Mouse (Mus musculus) hindbrain, embryonic 12.5 days (tissue): Measurements from ENCODE around the gene Gm45021. TPM values are rescaled to one million over a fixed set of nuclear protein-coding genes. Genes with fewer than 3 reads are reported as not detected.
"Not testable (repeated sequence)": the region's sequence is repeated elsewhere in the genome, so short reads cannot be mapped to it uniquely, and the experiment has no call there.

Source experiments
- ATAC-seq: fragments of 200-750 bp; cut with Nextera tagmentation; 2 replicates; pipeline ENCODE4 v1.8.0; 2017; ENCODE audit warnings: moderate TSS enrichment; ENCODE audit not compliant: low FRiP score
- H3K27ac ChIP-seq: fragments of 300-500 bp; sonication (generic); 2 replicates; pipeline ENCODE4 v1.5.1; 2016; ENCODE audit warnings: mild to moderate bottlenecking
- H3K27me3 ChIP-seq: fragments of 300-500 bp; sonication (generic); 2 replicates; pipeline ENCODE4 v1.6.1; 2016; ENCODE audit warnings: mild to moderate bottlenecking
- H3K36me3 ChIP-seq: fragments of 300-500 bp; sonication (generic); 2 replicates; pipeline ENCODE4 v1.6.1; 2016; ENCODE audit warnings: mild to moderate bottlenecking
- H3K4me1 ChIP-seq: fragments of 300-500 bp; sonication (generic); 2 replicates; pipeline ENCODE4 v1.6.1; 2016
- H3K4me2 ChIP-seq: fragments of 300-500 bp; sonication (generic); replicated peaks from 2 replicates; pipeline ENCODE4 v1.6.1; 2016; ENCODE audit warnings: mild to moderate bottlenecking
- H3K4me3 ChIP-seq: fragments of 300-500 bp; sonication (generic); 2 replicates; pipeline ENCODE4 v1.5.1; 2016; ENCODE audit warnings: mild to moderate bottlenecking
- H3K9ac ChIP-seq: fragments of 300-500 bp; sonication (generic); 2 replicates; pipeline ENCODE4 v1.6.1; 2016; ENCODE audit warnings: mild to moderate bottlenecking, moderate library complexity
- H3K9me3 ChIP-seq: fragments of 300-500 bp; sonication (generic); replicated peaks from 2 replicates; pipeline ENCODE4 v1.6.1; 2016; ENCODE audit warnings: mild to moderate bottlenecking
- WGBS: fragments of 180-500 bp; shearing (Covaris S2); methylation state at CpG from one replicate; pipeline ENCODE4 v1.1.7; 2016; 5-methylcytosine and 5-hydroxymethylcytosine counted together
- polyA plus RNA-seq: library from polyadenylated mRNA; unstranded; fragments of >200 nt; fragmentation: Nextera tagmentation; extraction: Ambion mirVana; gene quantifications from 2 replicates; pipeline ENCODE4 v1.2.1, GENCODE M21; 2016

The Gm45021 gene
- polyA plus RNA-seq, 1 experiment from 2014 or later = not detected

DNA sequence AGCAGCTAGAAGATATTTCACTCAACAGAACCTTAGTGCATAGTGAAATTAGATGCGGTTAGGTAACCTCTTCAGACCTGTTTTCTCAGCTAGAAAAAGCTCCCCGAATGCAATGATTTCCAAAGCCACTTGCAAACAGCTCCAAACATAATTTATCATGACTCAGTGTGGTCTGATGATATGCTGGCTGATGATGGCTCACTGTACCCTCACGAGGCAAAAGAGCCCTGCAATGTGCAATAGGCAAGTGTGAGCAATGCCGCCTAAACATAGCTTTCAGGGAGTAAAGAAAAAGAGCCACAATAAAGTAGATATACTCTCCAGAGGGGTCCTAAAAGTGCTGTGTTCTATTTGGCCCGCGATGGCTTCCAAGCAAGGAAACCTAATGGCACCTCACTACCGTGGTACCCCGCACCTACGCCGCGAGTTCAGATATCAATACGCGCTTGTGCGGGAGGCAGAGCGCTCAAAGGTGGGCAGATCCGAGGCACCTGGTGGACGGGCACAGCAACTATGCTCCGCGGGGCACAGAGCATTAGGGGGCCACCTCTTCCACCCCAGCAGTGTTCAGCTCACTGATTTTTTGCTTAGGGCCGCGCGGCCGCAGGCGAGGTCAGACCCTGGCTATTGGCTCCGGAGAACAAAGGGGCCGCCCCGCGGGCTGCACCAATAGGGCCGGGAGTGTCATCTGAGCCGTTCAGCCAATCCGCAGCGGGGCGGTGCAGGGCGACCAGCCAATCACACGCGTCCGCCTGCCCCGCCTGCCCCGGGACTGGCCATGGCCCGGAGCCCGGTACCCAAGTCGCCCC lies 12.1 kb downstream of the Gm45021 start, which contains the start of gene Zfp775:
TSS of gene Zfp775 (plus strand) at position 793 of the 809 bp plus-strand sequence.
- H3K4me3 ChIP-seq = peak within 1 kb of the TSS; percentile 62
- H3K4me2 ChIP-seq = peak within 1 kb of the TSS; percentile 84
- whole genome bisulfite sequencing = 5% methylated on average over 42 of the region's 42 CpGs
- H3K27ac ChIP-seq = peak within 1 kb of the TSS; percentile 85
- H3K9me3 ChIP-seq = peaks cover 15% of the 10 kb centered on the region
- peaks cover 13% of the 10 kb centered on the region for H3K4me1 ChIP-seq
- no peaks in the 10 kb centered on the region for H3K27me3 ChIP-seq
- H3K9ac ChIP-seq = peak within 1 kb of the TSS; percentile 89
- H3K36me3 ChIP-seq = peaks cover 38% of the 10 kb centered on the region
- ATAC-seq = peak; percentile 100

DNA sequence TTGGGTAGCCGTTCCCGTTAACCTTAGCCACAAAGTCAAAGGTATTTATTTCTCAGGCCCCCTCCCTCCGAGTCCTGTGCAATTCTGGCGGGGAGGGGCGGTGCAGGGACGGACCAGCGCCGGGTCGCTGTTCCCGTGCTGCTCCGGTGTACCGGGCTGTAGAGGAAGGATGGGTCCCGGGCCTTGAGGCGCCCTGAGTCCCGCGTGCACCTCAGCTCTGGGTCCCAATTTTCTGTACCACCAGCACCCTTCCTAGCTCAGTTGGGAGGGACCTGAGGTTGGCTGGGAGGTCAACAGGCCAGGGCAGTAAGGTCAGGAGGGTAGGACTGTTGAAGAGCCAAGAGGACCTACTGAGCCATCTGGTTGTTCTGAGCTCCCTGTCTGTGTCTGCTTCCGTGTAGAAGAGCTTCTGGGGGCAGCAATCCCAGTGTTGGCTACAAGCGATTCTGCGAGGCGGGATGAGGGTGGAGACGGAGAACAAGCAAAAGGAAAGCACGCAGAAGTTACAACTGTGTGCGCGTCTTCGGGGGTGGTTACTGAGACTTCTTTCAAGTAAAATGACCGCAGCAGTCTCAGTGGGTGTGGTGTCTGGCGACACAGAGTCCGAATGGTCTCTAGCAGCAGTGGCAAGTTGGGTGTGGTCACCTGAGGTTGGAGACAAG lies 12.8 kb downstream of the Gm45021 start:
- Histone ChIP-seq H3K9ac (peak overlapping the region; percentile 89), H3K36me3 (peaks cover 30% of the 10 kb centered on the region), H3K4me2 (peak overlapping the region; percentile 84), H3K27me3 (no peaks in the 10 kb centered on the region), H3K9me3 (peaks cover 8% of the 10 kb centered on the region), H3K4me1 (peaks cover 13% of the 10 kb centered on the region), H3K4me3 (peak overlapping the region; percentile 62), H3K27ac (peak overlapping the region; percentile 85)
- ATAC-seq = peak; percentile 89
- WGBS = 3% methylated on average over 28 of the region's 28 CpGs

DNA sequence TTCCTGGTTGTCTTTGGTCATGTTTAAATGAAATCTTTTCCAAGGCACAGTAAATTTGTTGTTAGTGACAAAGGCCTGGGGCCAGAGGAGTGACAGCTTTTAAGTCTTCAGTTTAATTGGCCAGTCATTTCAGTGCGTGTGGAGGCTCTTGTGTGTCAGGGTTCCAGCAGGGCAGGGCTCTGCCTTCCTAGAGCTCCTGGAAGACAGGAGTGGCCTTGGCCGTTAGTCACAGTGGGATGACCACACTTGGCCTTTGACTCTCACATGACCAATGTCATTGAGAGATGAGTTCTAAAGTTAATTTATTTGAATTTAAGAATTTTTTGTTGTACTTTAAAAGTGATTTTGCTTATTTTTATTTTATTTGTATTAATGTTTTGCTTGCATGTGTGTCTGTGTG lies 18.7 kb downstream of the Gm45021 start:
- peaks cover 13% of the 10 kb centered on the region for H3K36me3 ChIP-seq
- no peak overlapping the region for H3K27ac ChIP-seq
- no peaks in the 10 kb centered on the region for H3K27me3 ChIP-seq
- H3K9ac ChIP-seq = no peak overlapping the region
- no peak for ATAC-seq
- WGBS = 70% methylated on average over 2 of the region's 2 CpGs
- H3K9me3 ChIP-seq = no peaks in the 10 kb centered on the region
- H3K4me2 ChIP-seq = no peak overlapping the region
- 0 out of 2 replicates have a peak, but pooled peaks cover 3% of the 10 kb centered on the region for H3K4me1 ChIP-seq
- H3K4me3 ChIP-seq = no peak overlapping the region

DNA sequence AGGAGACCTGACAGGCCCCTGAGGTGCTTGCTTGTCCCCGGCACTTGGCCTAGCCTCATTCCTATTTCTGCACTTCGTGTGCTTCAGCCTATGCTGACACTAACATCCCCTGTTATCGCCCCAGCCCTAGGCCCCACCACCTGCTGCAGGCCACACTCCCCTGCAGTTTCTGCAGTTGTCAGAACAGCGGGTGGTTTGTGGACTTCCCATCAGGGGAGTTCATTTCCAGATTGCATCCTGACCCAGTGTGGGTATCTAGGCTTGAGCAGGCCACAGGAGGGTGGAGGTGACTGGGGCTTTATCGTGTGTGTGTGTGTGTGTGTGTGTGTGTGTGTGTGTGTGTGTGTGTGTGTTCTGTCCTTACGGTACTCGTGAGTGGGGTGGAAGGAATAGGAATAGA lies 20.1 kb downstream of the Gm45021 start:
- Histone ChIP-seq H3K9me3 (no peaks in the 10 kb centered on the region), H3K36me3 (peaks cover 27% of the 10 kb centered on the region), H3K27ac (no peak overlapping the region), H3K27me3 (no peaks in the 10 kb centered on the region), H3K9ac (no peak overlapping the region), H3K4me3 (no peak overlapping the region), H3K4me1 (0 out of 2 replicates have a peak, but pooled peaks cover 3% of the 10 kb centered on the region), H3K4me2 (no peak overlapping the region)
- no peak for ATAC-seq
- 46% methylated on average over 5 of the region's 7 CpGs for WGBS

DNA sequence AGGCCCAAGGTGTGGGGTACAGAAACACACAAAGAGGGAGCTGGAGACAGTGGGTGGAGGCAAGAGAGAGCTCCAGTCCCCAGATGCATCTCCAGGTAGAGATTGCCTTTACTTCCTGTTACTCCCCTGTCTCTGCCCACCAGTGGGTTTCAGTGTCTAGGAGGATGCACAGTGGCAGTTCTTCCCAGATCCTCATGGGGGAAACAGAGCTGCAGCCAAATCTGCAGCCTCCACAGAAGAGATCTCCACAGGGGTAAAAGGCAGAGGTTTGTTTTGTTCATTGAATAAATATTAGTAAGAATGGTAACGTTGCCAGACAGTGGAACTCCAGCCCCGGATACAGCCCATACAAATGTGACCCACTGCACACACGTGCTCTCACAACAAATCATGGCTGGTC lies 21.2 kb downstream of the Gm45021 start:
- no peak overlapping the region for H3K27ac ChIP-seq
- WGBS = 83% methylated on average over 3 of the region's 3 CpGs
- peaks cover 31% of the 10 kb centered on the region for H3K36me3 ChIP-seq
- no peak overlapping the region for H3K9ac ChIP-seq
- H3K9me3 ChIP-seq = no peaks in the 10 kb centered on the region
- no peaks in the 10 kb centered on the region for H3K27me3 ChIP-seq
- no peak overlapping the region for H3K4me3 ChIP-seq
- 0 out of 2 replicates have a peak, but pooled peaks cover 3% of the 10 kb centered on the region for H3K4me1 ChIP-seq
- ATAC-seq = no peak
- no peak overlapping the region for H3K4me2 ChIP-seq

DNA sequence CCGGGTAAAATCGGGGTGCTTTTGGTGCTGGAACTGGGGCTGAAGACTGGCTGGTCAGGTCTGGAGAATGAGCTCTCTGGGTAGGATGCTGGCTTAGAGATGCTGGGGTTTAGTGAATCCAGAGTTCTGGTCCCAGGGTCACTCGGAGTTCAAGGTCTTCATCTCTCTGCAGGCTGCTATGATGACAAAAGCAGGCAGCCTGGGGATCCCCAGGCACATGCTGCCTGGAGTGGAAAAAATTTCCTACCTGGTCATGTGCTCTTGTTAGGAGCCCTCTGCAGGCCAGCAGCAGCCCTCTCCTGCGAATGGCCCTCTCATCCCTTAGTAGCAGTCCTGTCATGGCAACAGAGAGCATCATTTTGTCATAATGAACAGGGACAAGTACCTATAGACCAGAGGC lies 24.1 kb downstream of the Gm45021 start:
- Histone ChIP-seq H3K27me3 (no peaks in the 10 kb centered on the region), H3K27ac (no peak overlapping the region), H3K36me3 (peaks cover 38% of the 10 kb centered on the region), H3K9ac (no peak overlapping the region), H3K4me1 (0 out of 2 replicates have a peak, but pooled peaks cover 3% of the 10 kb centered on the region), H3K4me2 (no peak overlapping the region), H3K4me3 (no peak overlapping the region), H3K9me3 (no peaks in the 10 kb centered on the region)
- ATAC-seq = no peak
- 90% methylated on average over 4 of the region's 4 CpGs for WGBS

DNA sequence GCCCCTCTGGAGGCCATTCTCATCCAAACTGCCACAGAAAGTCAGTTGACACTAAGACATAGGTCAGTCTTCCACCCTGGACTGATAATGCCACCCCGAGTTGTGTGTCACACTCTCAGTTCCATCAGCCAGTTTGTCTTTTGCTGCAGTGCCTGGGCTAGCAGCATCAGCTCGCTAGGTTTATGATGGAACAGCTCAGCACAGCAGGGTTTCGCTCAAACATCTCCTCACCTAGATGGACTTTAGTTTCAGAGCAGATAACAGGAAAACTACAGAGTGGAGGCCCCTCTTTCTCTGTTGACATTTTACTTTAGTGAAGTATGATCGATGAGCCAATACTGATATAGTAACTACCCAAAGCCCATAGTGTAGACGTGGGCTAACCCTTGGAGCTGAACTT lies 25.3 kb downstream of the Gm45021 start:
- 94% methylated on average over 5 of the region's 5 CpGs for WGBS
- no peak overlapping the region for H3K4me3 ChIP-seq
- no peaks in the 10 kb centered on the region for H3K4me1 ChIP-seq
- no peak overlapping the region for H3K4me2 ChIP-seq
- ATAC-seq = no peak
- no peak overlapping the region for H3K9ac ChIP-seq
- peaks cover 46% of the 10 kb centered on the region for H3K36me3 ChIP-seq
- no peaks in the 10 kb centered on the region for H3K9me3 ChIP-seq
- H3K27me3 ChIP-seq = no peaks in the 10 kb centered on the region
- no peak overlapping the region for H3K27ac ChIP-seq

DNA sequence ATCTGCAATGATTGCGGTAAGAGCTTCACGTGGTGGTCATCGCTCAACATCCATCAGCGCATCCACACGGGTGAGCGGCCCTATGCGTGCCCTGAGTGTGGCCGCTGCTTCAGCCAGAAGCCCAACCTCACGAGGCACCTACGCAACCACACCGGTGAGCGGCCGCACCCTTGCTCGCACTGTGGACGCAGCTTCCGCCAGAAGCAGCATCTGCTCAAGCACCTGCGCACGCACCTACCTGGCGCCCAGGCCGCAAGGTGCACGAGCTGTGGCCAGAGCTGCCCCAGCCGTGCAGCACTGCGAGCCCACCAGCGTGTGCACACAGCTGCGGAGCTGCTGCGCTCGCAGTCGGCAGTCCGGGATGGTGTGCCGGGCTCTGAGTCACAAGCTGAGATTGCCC lies 30.6 kb downstream of the Gm45021 start:
- H3K4me2 ChIP-seq = no peak overlapping the region
- peaks cover 42% of the 10 kb centered on the region for H3K36me3 ChIP-seq
- H3K4me3 ChIP-seq = no peak overlapping the region
- no peak for ATAC-seq
- no peaks in the 10 kb centered on the region for H3K27me3 ChIP-seq
- no peaks in the 10 kb centered on the region for H3K4me1 ChIP-seq
- H3K27ac ChIP-seq = no peak overlapping the region
- no peak overlapping the region for H3K9ac ChIP-seq
- H3K9me3 ChIP-seq = no peaks in the 10 kb centered on the region
- WGBS = 94% methylated on average over 30 of the region's 30 CpGs

DNA sequence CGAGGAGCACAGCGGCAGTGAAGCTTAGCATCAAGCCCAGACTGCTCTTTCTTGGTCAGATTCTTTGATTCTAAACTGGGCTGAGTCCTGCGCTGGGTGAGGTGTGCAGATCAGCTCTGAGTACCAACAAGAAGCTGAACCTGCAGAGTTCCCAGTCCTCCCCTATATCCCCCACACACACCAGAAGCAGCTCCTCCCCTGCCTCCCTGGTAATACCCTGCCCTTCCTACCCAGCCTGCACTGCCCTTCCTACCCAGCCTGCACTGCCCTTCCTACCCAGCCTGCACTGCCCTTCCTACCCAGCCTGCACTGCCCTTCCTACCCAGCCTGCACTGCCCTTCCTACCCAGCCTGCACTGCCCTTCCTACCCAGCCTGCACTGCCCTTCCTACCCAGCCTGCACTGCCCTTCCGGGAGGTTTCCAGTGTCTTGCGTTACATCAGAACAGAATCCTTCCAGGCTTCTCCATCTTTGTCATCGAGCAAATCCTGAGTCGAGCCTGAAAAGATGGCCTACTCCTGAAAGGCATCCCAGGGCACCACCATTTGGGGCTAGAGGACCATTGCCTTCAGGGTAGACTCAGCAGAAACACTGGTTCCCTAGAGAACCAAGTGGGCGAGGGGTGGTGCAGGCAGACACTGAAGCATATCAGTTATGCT lies 32.9 kb downstream of the Gm45021 start:
- 80% methylated on average over 8 of the region's 8 CpGs for WGBS
- not testable (repeated sequence) for H3K4me3 ChIP-seq, H3K4me1 ChIP-seq, ATAC-seq, H3K9me3 ChIP-seq, H3K4me2 ChIP-seq, H3K9ac ChIP-seq, H3K27ac ChIP-seq
- H3K36me3 ChIP-seq = peaks cover 31% of the 10 kb centered on the region
- peaks cover 18% of the 10 kb centered on the region for H3K27me3 ChIP-seq

DNA sequence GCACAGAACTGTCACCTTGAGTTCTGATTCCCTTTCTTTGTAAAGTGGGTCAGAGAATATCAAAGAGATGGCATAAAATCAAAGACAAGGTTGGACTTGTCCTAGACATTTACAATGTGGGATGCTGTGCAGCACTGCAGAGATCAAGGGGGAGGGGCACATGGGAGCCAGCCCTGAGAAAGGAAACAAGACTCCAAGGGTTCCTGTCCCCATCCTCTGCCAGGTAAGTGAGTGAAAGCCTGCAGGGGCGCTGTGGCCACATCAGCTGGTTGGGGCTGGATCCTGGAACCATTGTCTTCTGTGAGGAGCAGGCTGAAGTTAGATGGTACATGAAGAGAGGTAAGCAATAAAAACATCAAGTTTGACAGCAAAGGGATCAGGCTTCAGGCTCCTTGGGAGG lies 34.0 kb downstream of the Gm45021 start:
- no peak overlapping the region for H3K9ac ChIP-seq
- H3K9me3 ChIP-seq = no peaks in the 10 kb centered on the region
- H3K4me3 ChIP-seq = no peak overlapping the region
- H3K27ac ChIP-seq = no peak overlapping the region
- peaks cover 12% of the 10 kb centered on the region; the same call in 1 of the 2 replicates for H3K4me1 ChIP-seq
- H3K4me2 ChIP-seq = no peak overlapping the region
- peaks cover 30% of the 10 kb centered on the region for H3K27me3 ChIP-seq
- WGBS = 43% methylated on average over 1 of the region's 1 CpGs
- H3K36me3 ChIP-seq = peaks cover 31% of the 10 kb centered on the region
- no peak for ATAC-seq

DNA sequence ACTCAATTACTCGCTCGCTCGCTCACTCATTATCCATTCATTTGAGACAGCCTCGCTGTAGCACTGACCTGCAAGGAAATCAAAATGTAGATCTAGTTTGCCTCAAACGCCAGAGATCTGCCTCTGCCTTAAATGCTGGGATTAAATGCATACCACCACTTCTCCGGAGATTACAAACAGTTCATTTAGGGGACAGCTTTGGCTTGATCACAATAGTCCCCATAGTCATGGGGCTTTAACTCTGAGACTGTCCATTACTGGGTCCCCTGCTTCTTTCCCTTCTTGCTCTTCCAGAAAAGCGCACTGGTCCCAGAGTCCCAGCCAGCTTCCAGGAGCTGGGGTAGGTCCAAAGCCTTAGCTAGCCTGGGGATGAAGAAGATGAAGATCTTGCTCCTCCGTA lies 37.1 kb downstream of the Gm45021 start, which contains the start of gene AI854703:
TSS of gene AI854703 (plus strand) at position 301 of the 400 bp plus-strand sequence.
- H3K27ac ChIP-seq = no peak within 1 kb of the TSS
- H3K27me3 ChIP-seq = peaks cover 53% of the 10 kb centered on the region

DNA sequence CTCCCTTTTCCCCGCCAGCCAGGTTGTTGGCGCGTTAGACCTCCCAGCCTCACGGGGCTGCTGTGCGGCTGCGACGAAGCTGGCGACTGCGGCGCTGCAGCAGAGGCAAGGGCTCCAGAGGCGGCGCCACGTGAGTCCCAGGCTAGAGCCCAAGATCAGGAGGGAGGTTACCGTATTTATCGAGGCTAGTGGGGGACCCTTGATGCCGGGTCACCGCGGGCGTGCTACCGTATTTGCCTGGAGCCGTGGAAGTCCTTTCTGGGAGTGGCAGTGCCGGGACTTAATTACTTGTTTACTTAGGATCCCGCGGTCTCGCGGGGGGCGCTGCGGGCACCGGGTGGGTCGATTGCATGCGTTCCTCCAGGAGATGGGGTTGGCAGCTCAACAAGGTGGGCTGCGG lies 37.6 kb downstream of the Gm45021 start:
- Histone ChIP-seq H3K9me3 (no peaks in the 10 kb centered on the region), H3K27me3 (peaks cover 54% of the 10 kb centered on the region)

More for the DNA sequence above, 37.1 kb downstream of the Gm45021 start, which contains the start of gene AI854703:
- Histone ChIP-seq H3K4me2 (peak within 1 kb of the TSS; percentile 74), H3K9ac (peak within 1 kb of the TSS; percentile 42), H3K36me3 (peaks cover 6% of the 10 kb centered on the region; the same call in 1 of the 2 replicates), H3K4me3 (peak within 1 kb of the TSS; percentile 39), H3K9me3 (no peaks in the 10 kb centered on the region), H3K4me1 (peaks cover 22% of the 10 kb centered on the region)
- no peak for ATAC-seq
- 32% methylated on average over 8 of the region's 8 CpGs for WGBS

More for the DNA sequence above, 37.6 kb downstream of the Gm45021 start:
- Histone ChIP-seq H3K9ac (peak overlapping the region; percentile 42), H3K4me1 (peaks cover 22% of the 10 kb centered on the region), H3K36me3 (0 out of 2 replicates have a peak, but pooled peaks cover 1% of the 10 kb centered on the region), H3K4me2 (peak overlapping the region; percentile 74), H3K4me3 (peak overlapping the region; percentile 39), H3K27ac (no peak overlapping the region)
- ATAC-seq = no peak
- WGBS = under 1% methylated on average over 32 of the region's 32 CpGs
